Comparison of ENCODE assay signal across 13 mouse cellular contexts in genomic region chr2:174565891-174566290, GRCm38 (mm10).
DNase-seq lines count a peak whose midpoint lies in the region; ATAC-seq and TF ChIP-seq lines count a peak whose summit lies in the region.
"Had no signal": no experiment of that assay in that cellular context is flagged by ENCODE, and none has a peak within 500 bp of the region (broad histone marks: within the 10 kb centered on the region; RNA-seq: fewer than 3 reads in every experiment).

No protein-coding gene starts in this region.

- H3K27ac ChIP-seq in forebrain, embryonic 10.5 days, result peak overlapping the region; percentile 67; the same call in 1 of the 2 replicates
- no peak overlapping the region for H3K27ac ChIP-seq in forebrain, embryonic 15.5 days (replicated peaks)
- peak overlapping the region; percentile 76; the same call in 1 of the 2 replicates for H3K27ac ChIP-seq in midbrain, embryonic 15.5 days
- no peak overlapping the region for H3K27ac ChIP-seq in midbrain, embryonic 13.5 days
- H3K27ac ChIP-seq in olfactory bulb, adult 2 months (ENCODE audit: insufficient read depth, low read depth, low read length), result 0 out of 2 replicates have a peak overlapping the region, but pooled peaks have one; percentile 16
- H3K27ac ChIP-seq: gastrocnemius, adult 2 months; stomach, embryonic 15.5 days had no signal

- TF ChIP-seq CTCF in olfactory bulb, adult 2 months (IDR thresholded peaks at IDR 0.05; ENCODE audit: insufficient read depth, low read depth, low read length), result no peak

- no peak overlapping the region for H3K9ac ChIP-seq in forebrain, embryonic 15.5 days (replicated peaks)
- H3K9ac ChIP-seq in midbrain, embryonic 15.5 days, result no peak overlapping the region
- no peak overlapping the region for H3K9ac ChIP-seq in midbrain, embryonic 13.5 days (replicated peaks)
- H3K9ac ChIP-seq: stomach, embryonic 15.5 days had no signal

- ATAC-seq in forebrain, embryonic 15.5 days (replicated peaks), result no peak
- ATAC-seq in midbrain, embryonic 15.5 days (replicated peaks), result no peak
- ATAC-seq in midbrain, embryonic 13.5 days, result no peak

- peaks cover 39% of the 10 kb centered on the region for H3K4me1 ChIP-seq in forebrain, embryonic 10.5 days
- H3K4me1 ChIP-seq in forebrain, embryonic 15.5 days, result peaks cover 6% of the 10 kb centered on the region; the same call in 1 of the 2 replicates
- H3K4me1 ChIP-seq in midbrain, embryonic 15.5 days, result peaks cover 15% of the 10 kb centered on the region
- H3K4me1 ChIP-seq in midbrain, embryonic 13.5 days (replicated peaks), result peaks cover 23% of the 10 kb centered on the region
- peaks cover 16% of the 10 kb centered on the region for H3K4me1 ChIP-seq in olfactory bulb, adult 2 months (ENCODE audit: control insufficient read depth, insufficient read depth, low read length)

- DNase-seq in forebrain, embryonic 10.5 days (ENCODE audit: extremely low spot score, low spot score), result no peak
- DNase-seq in thymus, postnatal 14 days, result peak; percentile 52
- no peak for DNase-seq in ovary, postnatal 36 days (ENCODE audit: low spot score)
- no peak for DNase-seq in MN1 (ENCODE audit: low spot score)
- DNase-seq: gastrocnemius, adult 2 months; liver had no signal

- WGBS in forebrain, embryonic 10.5 days, result 92% methylated on average over 7 of the region's 7 CpGs
- WGBS in forebrain, embryonic 15.5 days, result 90% methylated on average over 7 of the region's 7 CpGs
- 84% methylated on average over 7 of the region's 7 CpGs for WGBS in midbrain, embryonic 15.5 days
- WGBS in midbrain, embryonic 13.5 days, result 90% methylated on average over 7 of the region's 7 CpGs
- WGBS in olfactory bulb, adult 2 months, result 44% methylated on average over 7 of the region's 7 CpGs

- no peaks in the 10 kb centered on the region for H3K27me3 ChIP-seq in forebrain, embryonic 10.5 days (ENCODE audit: poor library complexity, severe bottlenecking)
- no peaks in the 10 kb centered on the region for H3K27me3 ChIP-seq in forebrain, embryonic 15.5 days
- no peaks in the 10 kb centered on the region for H3K27me3 ChIP-seq in midbrain, embryonic 15.5 days (replicated peaks)
- no peaks in the 10 kb centered on the region for H3K27me3 ChIP-seq in midbrain, embryonic 13.5 days
- H3K27me3 ChIP-seq: stomach, embryonic 15.5 days had no signal

- H3K36me3 ChIP-seq in forebrain, embryonic 10.5 days (replicated peaks), result no peaks in the 10 kb centered on the region
- no peaks in the 10 kb centered on the region for H3K36me3 ChIP-seq in forebrain, embryonic 15.5 days
- no peaks in the 10 kb centered on the region for H3K36me3 ChIP-seq in midbrain, embryonic 15.5 days (replicated peaks)
- no peaks in the 10 kb centered on the region for H3K36me3 ChIP-seq in midbrain, embryonic 13.5 days
- H3K36me3 ChIP-seq: stomach, embryonic 15.5 days had no signal

- TF ChIP-seq POLR2A in olfactory bulb, adult 2 months (IDR thresholded peaks at IDR 0.05; ENCODE audit: insufficient read depth, low read depth, low read length), result no peak

- no peak overlapping the region for H3K4me3 ChIP-seq in forebrain, embryonic 10.5 days
- no peak overlapping the region for H3K4me3 ChIP-seq in forebrain, embryonic 15.5 days
- H3K4me3 ChIP-seq in midbrain, embryonic 15.5 days, result no peak overlapping the region
- no peak overlapping the region for H3K4me3 ChIP-seq in midbrain, embryonic 13.5 days (replicated peaks)
- no peak overlapping the region for H3K4me3 ChIP-seq in olfactory bulb, adult 2 months (ENCODE audit: insufficient read depth, low read depth, low read length)
- H3K4me3 ChIP-seq: gastrocnemius, adult 2 months; left cerebral cortex, adult 2 months; stomach, embryonic 15.5 days had no signal

- no peak overlapping the region for H3K4me2 ChIP-seq in forebrain, embryonic 15.5 days (replicated peaks)
- H3K4me2 ChIP-seq in midbrain, embryonic 15.5 days, result no peak overlapping the region
- no peak overlapping the region for H3K4me2 ChIP-seq in midbrain, embryonic 13.5 days (replicated peaks)
- H3K4me2 ChIP-seq: heart, embryonic 11.5 days; stomach, embryonic 15.5 days had no signal

- H3K9me3 ChIP-seq in forebrain, embryonic 10.5 days, result no peaks in the 10 kb centered on the region
- no peaks in the 10 kb centered on the region for H3K9me3 ChIP-seq in forebrain, embryonic 15.5 days
- H3K9me3 ChIP-seq in midbrain, embryonic 15.5 days, result no peaks in the 10 kb centered on the region
- no peaks in the 10 kb centered on the region for H3K9me3 ChIP-seq in midbrain, embryonic 13.5 days
- H3K9me3 ChIP-seq: stomach, embryonic 15.5 days had no signal

Comparison
In these comparisons a context has a peak if more than half of its experiments do, and no peak if none do; other contexts are left out.
1. H3K27ac ChIP-seq: peak in forebrain, embryonic 10.5 days (single experiment), midbrain, embryonic 15.5 days (single experiment) and olfactory bulb, adult 2 months (single experiment); none in forebrain, embryonic 15.5 days (single experiment) and midbrain, embryonic 13.5 days (single experiment).